Mouse (Mus musculus): ENCODE data around the gene Slc6a18. TPM values are rescaled to one million over a fixed set of nuclear protein-coding genes. Genes with fewer than 3 reads are reported as not detected.

Slc6a18 gene
- polyA plus RNA-seq, 1 experiment from 2014 or later: not detected

Other genes with a start within 250 kb of the Slc6a18 start
- 46.0 and 49.8 TPM in 2 replicates for gene Lpcat1, start 210.8 kb downstream of the Slc6a18 start, polyA plus RNA-seq (2014; fragmentation: Nextera tagmentation; extraction: Ambion mirVana)
- gene Slc6a3, start 141.3 kb downstream of the Slc6a18 start, polyA plus RNA-seq (2014; fragmentation: Nextera tagmentation; extraction: Ambion mirVana): 0.20 TPM in 1 of 2 replicates, not detected in the other
- 128 and 131 TPM in 2 replicates for gene Clptm1l, start 74.0 kb downstream of the Slc6a18 start, polyA plus RNA-seq (2014; fragmentation: Nextera tagmentation; extraction: Ambion mirVana)
- gene Tert, start 51.1 kb downstream of the Slc6a18 start, polyA plus RNA-seq (2014; fragmentation: Nextera tagmentation; extraction: Ambion mirVana): 3.3 and 3.7 TPM in 2 replicates
- gene Slc6a19, start 26.8 kb upstream of the Slc6a18 start, polyA plus RNA-seq (2014; fragmentation: Nextera tagmentation; extraction: Ambion mirVana): 0.28 and 0.52 TPM in 2 replicates
- gene Slc12a7, start 55.1 kb upstream of the Slc6a18 start, polyA plus RNA-seq (2014; fragmentation: Nextera tagmentation; extraction: Ambion mirVana): 41.4 and 44.8 TPM in 2 replicates
- 20.0 and 21.5 TPM in 2 replicates for gene Nkd2, start 169.6 kb upstream of the Slc6a18 start, polyA plus RNA-seq (2014; fragmentation: Nextera tagmentation; extraction: Ambion mirVana)